Comparison of ENCODE assay signal across 23 mouse cellular contexts in genomic region chr6:81955133-81955532, GRCm38 (mm10). TPM values are rescaled to one million over a fixed set of nuclear protein-coding genes. Genes with fewer than 3 reads are reported as not detected.
DNase-seq lines count a peak whose midpoint lies in the region; ATAC-seq and TF ChIP-seq lines count a peak whose summit lies in the region.
"Had no signal": no experiment of that assay in that cellular context is flagged by ENCODE, and none has a peak within 500 bp of the region (broad histone marks: within the 10 kb centered on the region; RNA-seq: fewer than 3 reads in every experiment).

No protein-coding gene starts in this region.

- H3K4me1 ChIP-seq in lung, embryonic 14.5 days (ENCODE audit: insufficient read depth): no peaks in the 10 kb centered on the region
- H3K4me1 ChIP-seq in lung, postnatal 0 days (ENCODE audit: insufficient read depth, low read depth, low read length): no peaks in the 10 kb centered on the region
- H3K4me1 ChIP-seq in forebrain, embryonic 12.5 days: no peaks in the 10 kb centered on the region
- H3K4me1 ChIP-seq: forebrain, embryonic 10.5 days; hindbrain, embryonic 12.5 days; hindbrain, embryonic 15.5 days had no signal

- H3K4me2 ChIP-seq in lung, embryonic 14.5 days: no peak overlapping the region
- H3K4me2 ChIP-seq in lung, postnatal 0 days (replicated peaks; ENCODE audit: low read depth, low read length): no peak overlapping the region
- no peak overlapping the region for H3K4me2 ChIP-seq in forebrain, embryonic 12.5 days
- H3K4me2 ChIP-seq: heart, embryonic 11.5 days; hindbrain, embryonic 12.5 days; hindbrain, embryonic 15.5 days had no signal

- no peak for TF ChIP-seq CTCF in lung, embryonic 14.5 days (IDR thresholded peaks at IDR 0.05; ENCODE audit: low read depth)
- TF ChIP-seq CTCF in lung, postnatal 0 days (IDR thresholded peaks at IDR 0.05): no peak

- no peaks in the 10 kb centered on the region for H3K9me3 ChIP-seq in lung, embryonic 14.5 days (ENCODE audit: low read depth, low read length)
- no peaks in the 10 kb centered on the region for H3K9me3 ChIP-seq in lung, postnatal 0 days (ENCODE audit: low read length)
- no peaks in the 10 kb centered on the region for H3K9me3 ChIP-seq in forebrain, embryonic 12.5 days
- H3K9me3 ChIP-seq: G1E; hindbrain, embryonic 12.5 days; hindbrain, embryonic 15.5 days had no signal

- no peak overlapping the region for H3K4me3 ChIP-seq in lung, embryonic 14.5 days (ENCODE audit: low read depth, low read length)
- H3K4me3 ChIP-seq in lung, postnatal 0 days (ENCODE audit: low read depth, low read length): no peak overlapping the region
- no peak overlapping the region for H3K4me3 ChIP-seq in forebrain, embryonic 12.5 days (replicated peaks)
- H3K4me3 ChIP-seq: forebrain, embryonic 10.5 days; gastrocnemius, adult 2 months; hindbrain, embryonic 12.5 days; hindbrain, embryonic 15.5 days had no signal

- H3K9ac ChIP-seq in lung, embryonic 14.5 days: no peak overlapping the region
- H3K9ac ChIP-seq in lung, postnatal 0 days (replicated peaks; ENCODE audit: low read depth): no peak overlapping the region
- no peak overlapping the region for H3K9ac ChIP-seq in forebrain, embryonic 12.5 days
- H3K9ac ChIP-seq: forebrain, postnatal 0 days; hindbrain, embryonic 12.5 days; hindbrain, embryonic 15.5 days had no signal

- H3K27ac ChIP-seq in lung, embryonic 14.5 days (ENCODE audit: low read depth): no peak overlapping the region
- no peak overlapping the region for H3K27ac ChIP-seq in lung, postnatal 0 days (ENCODE audit: low read length)
- no peak overlapping the region for H3K27ac ChIP-seq in forebrain, embryonic 12.5 days
- H3K27ac ChIP-seq: forebrain, embryonic 10.5 days; gastrocnemius, adult 2 months; hindbrain, embryonic 12.5 days; hindbrain, embryonic 15.5 days had no signal

- DNase-seq in lung, embryonic 14.5 days: no peak
- DNase-seq in lung, postnatal 4 days: no peak
- peak; percentile 60 for DNase-seq in lung, postnatal 0 days (ENCODE audit: low spot score)
- peak; percentile 21 for DNase-seq in lung, postnatal 25 days (ENCODE audit: low spot score)
- DNase-seq in retina, embryonic 14.5 days (ENCODE audit: low spot score): no peak
- DNase-seq: adrenal gland, postnatal 10 days; adrenal gland, postnatal 36 days; B cell, adult 2 months; cerebellum, adult 18-20 months; cerebellum, adult 9-10 months; cerebellum, postnatal 14 days; forebrain, postnatal 0 days; gastrocnemius, adult 2 months; gastrocnemius, postnatal 14 days had no signal

- TF ChIP-seq EP300 in lung, postnatal 0 days (IDR thresholded peaks at IDR 0.05): no peak

- H3K27me3 ChIP-seq in lung, embryonic 14.5 days (ENCODE audit: insufficient read depth, low read length): no peaks in the 10 kb centered on the region
- no peaks in the 10 kb centered on the region for H3K27me3 ChIP-seq in lung, postnatal 0 days (replicated peaks; ENCODE audit: insufficient read depth, low read length)
- H3K27me3 ChIP-seq in forebrain, embryonic 12.5 days: no peaks in the 10 kb centered on the region
- H3K27me3 ChIP-seq: CH12.LX; hindbrain, embryonic 12.5 days; hindbrain, embryonic 15.5 days; Patski had no signal

- peak; percentile 59; the same call in 1 of the 2 replicates for ATAC-seq in lung, embryonic 14.5 days (ENCODE audit: insufficient read depth)
- ATAC-seq in lung, postnatal 0 days: peak; percentile 88
- no peak for ATAC-seq in forebrain, embryonic 12.5 days (ENCODE audit: low FRiP score)
- ATAC-seq: forebrain, embryonic 14.5 days; forebrain, postnatal 0 days; Patski had no signal

- 77% methylated on average over 5 of the region's 5 CpGs for WGBS in lung, embryonic 14.5 days
- WGBS in lung, postnatal 0 days: 73% methylated on average over 5 of the region's 5 CpGs
- 94% methylated on average over 5 of the region's 5 CpGs for WGBS in forebrain, embryonic 12.5 days

- peaks cover 73% of the 10 kb centered on the region for H3K36me3 ChIP-seq in lung, embryonic 14.5 days (ENCODE audit: insufficient read depth)
- peaks cover 21% of the 10 kb centered on the region; the same call in 1 of the 2 replicates for H3K36me3 ChIP-seq in lung, postnatal 0 days (ENCODE audit: insufficient read depth, low read length)
- H3K36me3 ChIP-seq in forebrain, embryonic 12.5 days (replicated peaks): peaks cover 90% of the 10 kb centered on the region

RNA-seq across cellular contexts. Expression of gene Mrpl19, which starts 10.6 kb away (rescaled TPM):
- 40.8 and 48.1 TPM in 2 replicates for polyA plus RNA-seq in lung, embryonic 14.5 days (2014; fragmentation: Nextera tagmentation; extraction: Ambion mirVana)
- polyA plus RNA-seq in lung, postnatal 0 days (2015; fragmentation: Nextera tagmentation; extraction: Ambion mirVana): 13.6 and 15.8 TPM in 2 replicates
- polyA plus RNA-seq in forebrain, embryonic 12.5 days (2016; fragmentation: Nextera tagmentation; extraction: Ambion mirVana): 50.2 and 50.3 TPM in 2 replicates

RNA-seq across cellular contexts. Expression of gene Gcfc2, which starts 31.7 kb away (rescaled TPM):
- polyA plus RNA-seq in lung, embryonic 14.5 days (2014; fragmentation: Nextera tagmentation; extraction: Ambion mirVana): 13.3 and 13.7 TPM in 2 replicates
- 2.5 and 3.2 TPM in 2 replicates for polyA plus RNA-seq in lung, postnatal 0 days (2015; fragmentation: Nextera tagmentation; extraction: Ambion mirVana)
- 15.0 and 15.4 TPM in 2 replicates for polyA plus RNA-seq in forebrain, embryonic 12.5 days (2016; fragmentation: Nextera tagmentation; extraction: Ambion mirVana)

Comparison
In these comparisons a context has a peak if more than half of its experiments do, and no peak if none do; other contexts are left out.
1. DNase-seq: peak in lung, postnatal 0 days (single experiment) and lung, postnatal 25 days (single experiment); none in lung, embryonic 14.5 days (single experiment), lung, postnatal 4 days (0 of 2) and retina, embryonic 14.5 days (single experiment).